Mouse (Mus musculus): Measurements from ENCODE around the gene Gm42878.
"Not testable (repeated sequence)": the region's sequence is repeated elsewhere in the genome, so short reads cannot be mapped to it uniquely, and the experiment has no call there.

Gene Gm42878

GRCm38 (mm10) chr5:121562436-121562835 is 17.2 kb upstream of the Gm42878 start:
- DNase-seq: no peak

GRCm38 (mm10) chr5:121549196-121549595 is 3.9 kb upstream of the Gm42878 start:
- DNase-seq: no peak

GRCm38 (mm10) chr5:121547084-121547483 is 1.8 kb upstream of the Gm42878 start:
- no peak for DNase-seq

GRCm38 (mm10) chr5:121546530-121546895 is 1.2 kb upstream of the Gm42878 start:
- DNase-seq: peak; percentile 46

- DNase-seq: peak; percentile 96
Observed at GRCm38 (mm10) chr5:121545793-121546529, 679 bp upstream of the Gm42878 start, which contains the start of gene Mapkapk5. Gene Mapkapk5 (minus strand): TSS chr5:121545905.

- DNase-seq: no peak
Observed at GRCm38 (mm10) chr5:121543370-121543769, 1.9 kb downstream of the Gm42878 start.

GRCm38 (mm10) chr5:121541235-121541634 is 4.0 kb downstream of the Gm42878 start:
- DNase-seq: no peak

- no peak for DNase-seq
Observed at GRCm38 (mm10) chr5:121540066-121540465, 5.2 kb downstream of the Gm42878 start.

GRCm38 (mm10) chr5:121537588-121537987 is 7.7 kb downstream of the Gm42878 start:
- DNase-seq: no peak

- DNase-seq: no peak
Observed at GRCm38 (mm10) chr5:121536921-121537555, 8.2 kb downstream of the Gm42878 start.

GRCm38 (mm10) chr5:121535116-121535515 is 10.2 kb downstream of the Gm42878 start:
- no peak for DNase-seq

GRCm38 (mm10) chr5:121534521-121534920 is 10.8 kb downstream of the Gm42878 start:
- no peak for DNase-seq

- DNase-seq: no peak
Observed at GRCm38 (mm10) chr5:121526961-121527360, 18.3 kb downstream of the Gm42878 start.

- no peak for DNase-seq
Observed at GRCm38 (mm10) chr5:121526526-121526925, 18.8 kb downstream of the Gm42878 start.

GRCm38 (mm10) chr5:121525774-121526450 is 19.4 kb downstream of the Gm42878 start:
- DNase-seq: no peak

GRCm38 (mm10) chr5:121519758-121520157 is 25.5 kb downstream of the Gm42878 start:
- not testable (repeated sequence) for DNase-seq

- no peak for DNase-seq
Observed at GRCm38 (mm10) chr5:121518983-121519382, 26.3 kb downstream of the Gm42878 start.

GRCm38 (mm10) chr5:121510009-121510408 is 35.3 kb downstream of the Gm42878 start:
- DNase-seq: no peak

- DNase-seq: no peak
Observed at GRCm38 (mm10) chr5:121506846-121507245, 38.4 kb downstream of the Gm42878 start.

- DNase-seq: no peak
Observed at GRCm38 (mm10) chr5:121503231-121503630, 42.1 kb downstream of the Gm42878 start, which contains the start of gene Adam1b. Gene Adam1b (minus strand): TSS chr5:121503435.

GRCm38 (mm10) chr5:121501424-121501996 is 43.8 kb downstream of the Gm42878 start:
- DNase-seq: not testable (repeated sequence)

GRCm38 (mm10) chr5:121500719-121501118 is 44.6 kb downstream of the Gm42878 start:
- no peak for DNase-seq

GRCm38 (mm10) chr5:121493305-121493704 is 52.0 kb downstream of the Gm42878 start:
- DNase-seq: peak; percentile 74

Data from layer of hippocampus, adult 9-11 months (tissue).